Mouse (Mus musculus): ENCODE measurements around the gene Bglap3. TPM values are rescaled to one million over a fixed set of nuclear protein-coding genes. Genes with fewer than 3 reads are reported as not detected.

The Bglap3 gene
- polyA plus RNA-seq, 1 experiment from 2014 or later: 0.32 TPM

DNA sequence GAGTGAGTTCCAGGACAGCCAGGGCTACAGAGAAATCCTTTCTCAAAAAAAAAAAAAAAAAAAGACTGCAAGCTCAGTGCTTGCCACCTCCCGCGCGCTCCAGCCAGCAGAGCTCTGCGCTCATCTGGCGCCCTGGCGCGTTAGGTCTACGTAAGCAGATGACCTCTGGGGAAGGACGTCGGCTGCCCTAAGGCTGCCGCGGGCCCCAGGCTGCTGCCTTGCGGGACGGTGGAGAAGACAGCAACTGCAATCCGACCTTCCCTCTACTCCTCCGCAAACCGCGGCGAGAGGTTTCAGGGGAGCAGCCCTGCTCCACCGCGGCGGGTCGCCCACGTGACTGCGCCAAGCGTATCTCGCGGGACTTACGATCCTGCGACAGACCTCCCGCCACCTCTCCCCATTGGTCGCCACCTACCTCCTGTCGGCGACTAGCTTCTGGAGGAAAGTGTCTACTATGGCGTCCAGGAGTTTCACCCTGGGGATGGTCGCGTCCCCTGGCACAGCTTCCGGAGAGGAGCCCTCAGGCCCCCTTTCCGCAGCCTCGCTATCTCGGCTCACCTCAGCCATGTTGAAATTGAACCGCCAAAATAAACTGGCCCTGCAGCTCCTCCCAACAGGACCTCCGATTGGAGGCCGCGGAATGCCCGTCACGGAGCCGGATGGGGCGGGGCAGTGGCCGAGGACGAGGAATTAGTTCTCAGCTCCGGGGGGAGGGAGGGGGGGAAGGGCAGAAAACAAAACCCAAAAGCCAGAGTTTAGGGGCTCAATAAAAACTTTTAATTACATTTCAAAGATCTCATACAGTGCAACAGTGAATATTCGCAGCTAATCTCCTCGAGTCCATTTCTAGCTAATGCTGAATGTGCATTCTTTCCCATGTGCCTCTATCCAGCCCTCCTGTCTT, 37.5 kb upstream of the Bglap3 start, which contains the start of gene Pmf1:
Gene Pmf1, minus strand, starts transcription at position 591 of the 904 bp plus-strand sequence.
- Histone ChIP-seq H3K27ac (replicated peaks; ENCODE audit: low read depth, low read length) (peak within 1 kb of the TSS; percentile 93), H3K4me3 (ENCODE audit: low read depth, low read length) (peak within 1 kb of the TSS; percentile 72), H3K27me3 (ENCODE audit: control insufficient read depth, insufficient read depth, low read length) (no peaks in the 10 kb centered on the region), H3K4me1 (ENCODE audit: control insufficient read depth, insufficient read depth, low read length) (no peaks in the 10 kb centered on the region), H3K9me3 (replicated peaks; ENCODE audit: control insufficient read depth, low read length) (no peaks in the 10 kb centered on the region), H3K36me3 (replicated peaks; ENCODE audit: control insufficient read depth, insufficient read depth, low read depth, low read length) (no peaks in the 10 kb centered on the region), H3K9ac (replicated peaks; ENCODE audit: low read length) (peak within 1 kb of the TSS; percentile 89), H3K4me2 (ENCODE audit: low read depth, low read length) (peak within 1 kb of the TSS; percentile 71)
- ATAC-seq (replicated peaks; ENCODE audit: insufficient number of reproducible peaks, low FRiP score, low TSS enrichment, low read depth) (peak; percentile 89), DNase-seq (ENCODE audit: low spot score) (peak; percentile 91)
- 0% methylated on average over 54 of the region's 54 CpGs for WGBS

DNA sequence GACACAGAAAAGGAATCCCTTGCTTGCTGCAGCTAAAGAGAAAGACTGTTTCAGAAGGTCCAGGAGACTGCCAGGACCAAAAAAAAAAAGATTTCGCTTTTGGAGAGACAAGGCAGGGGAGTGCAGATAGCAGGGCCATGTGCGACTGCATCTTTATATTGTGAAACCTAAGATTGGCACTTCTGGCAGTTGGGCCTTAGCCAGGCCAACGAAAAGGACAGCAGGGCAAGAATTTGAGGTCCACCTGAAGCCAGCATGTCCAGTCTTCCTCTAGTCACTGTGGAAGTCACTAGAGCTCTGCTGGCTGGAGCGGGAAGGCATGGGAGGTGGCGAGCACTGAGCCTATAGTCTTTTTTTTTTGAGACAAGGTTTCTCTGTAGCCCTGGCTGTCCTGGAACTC, 36.4 kb upstream of the Bglap3 start:
- DNase-seq (ENCODE audit: low spot score) (no peak), ATAC-seq (replicated peaks; ENCODE audit: insufficient number of reproducible peaks, low FRiP score, low TSS enrichment, low read depth) (no peak)
- no peaks in the 10 kb centered on the region for H3K27me3 ChIP-seq (ENCODE audit: control insufficient read depth, insufficient read depth, low read length)
- no peaks in the 10 kb centered on the region for H3K36me3 ChIP-seq (replicated peaks; ENCODE audit: control insufficient read depth, insufficient read depth, low read depth, low read length)
- 65% methylated on average over 5 of the region's 5 CpGs for WGBS
- H3K27ac ChIP-seq (replicated peaks; ENCODE audit: low read depth, low read length): no peak overlapping the region
- peak overlapping the region; percentile 72 for H3K4me3 ChIP-seq (ENCODE audit: low read depth, low read length)
- H3K4me1 ChIP-seq (ENCODE audit: control insufficient read depth, insufficient read depth, low read length): no peaks in the 10 kb centered on the region
- peak overlapping the region; percentile 71 for H3K4me2 ChIP-seq (ENCODE audit: low read depth, low read length)
- H3K9ac ChIP-seq (replicated peaks; ENCODE audit: low read length): peak overlapping the region; percentile 89
- no peaks in the 10 kb centered on the region for H3K9me3 ChIP-seq (replicated peaks; ENCODE audit: control insufficient read depth, low read length)

DNA sequence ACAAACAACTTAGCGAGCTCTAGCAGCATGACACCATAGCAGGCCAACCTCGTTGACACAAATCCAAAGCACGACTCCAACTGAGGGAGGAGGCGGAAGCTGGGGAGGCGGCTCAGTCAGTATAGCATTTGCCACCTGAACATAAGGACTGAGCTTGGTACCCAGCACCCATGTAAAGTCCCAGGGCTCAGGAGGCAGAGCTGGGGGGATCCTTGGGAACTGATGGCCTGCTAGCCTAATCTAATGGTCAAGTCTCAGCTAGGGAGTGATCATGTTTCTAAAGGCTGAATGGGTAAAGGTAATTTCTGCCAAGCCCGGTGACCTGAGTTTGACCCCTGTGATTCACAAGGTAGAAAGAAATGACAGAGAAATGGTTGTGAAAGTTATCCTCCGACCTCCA, 35.0 kb upstream of the Bglap3 start:
- H3K4me3 ChIP-seq (ENCODE audit: low read depth, low read length): no peak overlapping the region
- no peaks in the 10 kb centered on the region for H3K27me3 ChIP-seq (ENCODE audit: control insufficient read depth, insufficient read depth, low read length)
- no peaks in the 10 kb centered on the region for H3K9me3 ChIP-seq (replicated peaks; ENCODE audit: control insufficient read depth, low read length)
- H3K36me3 ChIP-seq (replicated peaks; ENCODE audit: control insufficient read depth, insufficient read depth, low read depth, low read length): no peaks in the 10 kb centered on the region
- DNase-seq (ENCODE audit: low spot score) (no peak), ATAC-seq (replicated peaks; ENCODE audit: insufficient number of reproducible peaks, low FRiP score, low TSS enrichment, low read depth) (no peak)
- no peak overlapping the region for H3K27ac ChIP-seq (replicated peaks; ENCODE audit: low read depth, low read length)
- 61% methylated on average over 7 of the region's 7 CpGs for WGBS
- H3K4me1 ChIP-seq (ENCODE audit: control insufficient read depth, insufficient read depth, low read length): no peaks in the 10 kb centered on the region
- no peak overlapping the region for H3K4me2 ChIP-seq (ENCODE audit: low read depth, low read length)
- no peak overlapping the region for H3K9ac ChIP-seq (replicated peaks; ENCODE audit: low read length)

DNA sequence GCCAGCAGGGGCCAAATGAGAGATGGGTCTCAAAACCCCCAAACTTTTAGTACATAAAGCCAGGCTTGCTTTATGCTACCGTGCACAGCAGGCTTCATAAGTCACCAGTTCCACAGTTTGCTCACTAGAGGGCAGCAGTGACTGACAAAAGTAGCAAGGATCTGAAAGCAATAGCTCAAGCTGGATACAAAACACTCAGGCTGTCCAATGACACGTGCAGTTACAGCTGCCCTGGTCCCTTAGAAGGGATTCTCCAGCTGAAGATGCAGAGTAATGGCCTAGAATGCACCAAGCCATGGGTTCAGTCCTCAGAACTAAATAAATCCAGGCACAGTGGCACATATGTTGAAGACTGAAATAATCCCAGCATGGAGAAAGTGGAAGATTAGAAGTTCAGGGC, 34.5 kb upstream of the Bglap3 start:
- no peaks in the 10 kb centered on the region for H3K4me1 ChIP-seq (ENCODE audit: control insufficient read depth, insufficient read depth, low read length)
- no peak overlapping the region for H3K9ac ChIP-seq (replicated peaks; ENCODE audit: low read length)
- H3K4me3 ChIP-seq (ENCODE audit: low read depth, low read length): no peak overlapping the region
- ATAC-seq (replicated peaks; ENCODE audit: insufficient number of reproducible peaks, low FRiP score, low TSS enrichment, low read depth): no peak
- no peaks in the 10 kb centered on the region for H3K36me3 ChIP-seq (replicated peaks; ENCODE audit: control insufficient read depth, insufficient read depth, low read depth, low read length)
- DNase-seq (ENCODE audit: low spot score): peak; percentile 91
- no peaks in the 10 kb centered on the region for H3K27me3 ChIP-seq (ENCODE audit: control insufficient read depth, insufficient read depth, low read length)
- H3K9me3 ChIP-seq (replicated peaks; ENCODE audit: control insufficient read depth, low read length): no peaks in the 10 kb centered on the region
- no peak overlapping the region for H3K27ac ChIP-seq (replicated peaks; ENCODE audit: low read depth, low read length)
- WGBS: 4% methylated on average over 2 of the region's 2 CpGs
- H3K4me2 ChIP-seq (ENCODE audit: low read depth, low read length): no peak overlapping the region

DNA sequence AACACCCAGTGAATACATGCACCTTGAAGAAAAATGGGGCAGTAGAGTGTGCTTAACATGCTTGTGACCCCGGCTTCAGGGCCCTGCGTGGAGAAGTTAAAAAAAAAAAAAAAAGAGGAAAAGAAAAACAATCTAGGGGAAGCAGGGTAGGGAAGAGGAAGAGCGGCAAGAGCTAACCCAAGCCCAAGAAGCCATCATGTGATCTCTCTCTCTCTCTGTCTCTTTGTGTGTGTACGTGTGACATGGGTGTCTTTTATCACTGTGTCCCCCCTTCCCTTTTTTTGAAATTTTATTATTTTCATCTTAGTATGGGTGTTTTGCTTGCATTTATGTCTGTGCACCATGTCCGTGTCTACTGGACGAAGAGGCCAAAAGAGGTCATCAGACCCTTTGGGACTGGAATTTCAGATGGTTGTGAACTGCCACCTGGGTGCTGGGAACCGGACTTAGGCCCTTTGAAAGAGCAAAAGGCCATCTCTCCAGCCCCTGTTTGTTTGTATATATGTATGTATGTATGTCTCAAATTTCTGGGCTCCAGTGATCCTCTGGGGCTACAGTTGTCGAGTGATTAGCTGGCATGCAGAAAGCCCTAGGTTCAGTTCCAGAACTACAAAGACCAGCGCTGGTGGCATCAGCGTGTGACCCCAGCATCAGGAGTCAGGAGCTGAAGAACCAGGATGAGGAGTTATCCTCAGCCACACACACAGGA, 31.1 kb upstream of the Bglap3 start:
- Histone ChIP-seq H3K9me3 (replicated peaks; ENCODE audit: control insufficient read depth, low read length) (no peaks in the 10 kb centered on the region), H3K9ac (replicated peaks; ENCODE audit: low read length) (no peak overlapping the region), H3K27me3 (ENCODE audit: control insufficient read depth, insufficient read depth, low read length) (no peaks in the 10 kb centered on the region), H3K27ac (replicated peaks; ENCODE audit: low read depth, low read length) (no peak overlapping the region), H3K4me1 (ENCODE audit: control insufficient read depth, insufficient read depth, low read length) (no peaks in the 10 kb centered on the region), H3K4me2 (ENCODE audit: low read depth, low read length) (no peak overlapping the region), H3K36me3 (replicated peaks; ENCODE audit: control insufficient read depth, insufficient read depth, low read depth, low read length) (no peaks in the 10 kb centered on the region), H3K4me3 (ENCODE audit: low read depth, low read length) (no peak overlapping the region)
- WGBS: 91% methylated on average over 10 of the region's 10 CpGs
- ATAC-seq (replicated peaks; ENCODE audit: insufficient number of reproducible peaks, low FRiP score, low TSS enrichment, low read depth): no peak
- DNase-seq (ENCODE audit: low spot score): no peak

DNA sequence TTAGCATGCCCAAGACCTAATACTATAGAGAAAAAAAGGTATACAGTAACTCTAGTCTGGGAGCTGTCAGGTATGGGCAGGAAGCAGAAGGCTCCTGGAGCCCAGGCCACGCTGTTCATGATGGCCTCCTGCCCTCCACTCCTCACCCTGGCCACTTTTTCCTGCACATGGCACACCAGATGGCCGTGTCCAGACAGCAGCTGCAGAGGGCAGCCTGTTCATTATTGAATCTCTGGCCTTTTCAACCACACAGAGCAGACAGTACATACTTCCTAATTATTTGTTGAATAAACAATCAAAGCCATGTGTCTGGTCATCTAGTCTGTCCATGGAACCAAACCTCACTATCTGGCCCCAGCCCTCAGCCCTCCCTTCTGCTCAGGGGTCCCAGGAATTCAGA, 26.1 kb upstream of the Bglap3 start:
- Histone ChIP-seq H3K27me3 (ENCODE audit: control insufficient read depth, insufficient read depth, low read length) (no peaks in the 10 kb centered on the region), H3K4me2 (ENCODE audit: low read depth, low read length) (no peak overlapping the region), H3K27ac (replicated peaks; ENCODE audit: low read depth, low read length) (no peak overlapping the region), H3K4me3 (ENCODE audit: low read depth, low read length) (no peak overlapping the region), H3K36me3 (replicated peaks; ENCODE audit: control insufficient read depth, insufficient read depth, low read depth, low read length) (no peaks in the 10 kb centered on the region; the same call in 1 of the 2 replicates), H3K4me1 (ENCODE audit: control insufficient read depth, insufficient read depth, low read length) (no peaks in the 10 kb centered on the region), H3K9me3 (replicated peaks; ENCODE audit: control insufficient read depth, low read length) (no peaks in the 10 kb centered on the region), H3K9ac (replicated peaks; ENCODE audit: low read length) (no peak overlapping the region)
- no peak for DNase-seq (ENCODE audit: low spot score)
- ATAC-seq (replicated peaks; ENCODE audit: insufficient number of reproducible peaks, low FRiP score, low TSS enrichment, low read depth): no peak
- 77% methylated on average over 2 of the region's 2 CpGs for WGBS

DNA sequence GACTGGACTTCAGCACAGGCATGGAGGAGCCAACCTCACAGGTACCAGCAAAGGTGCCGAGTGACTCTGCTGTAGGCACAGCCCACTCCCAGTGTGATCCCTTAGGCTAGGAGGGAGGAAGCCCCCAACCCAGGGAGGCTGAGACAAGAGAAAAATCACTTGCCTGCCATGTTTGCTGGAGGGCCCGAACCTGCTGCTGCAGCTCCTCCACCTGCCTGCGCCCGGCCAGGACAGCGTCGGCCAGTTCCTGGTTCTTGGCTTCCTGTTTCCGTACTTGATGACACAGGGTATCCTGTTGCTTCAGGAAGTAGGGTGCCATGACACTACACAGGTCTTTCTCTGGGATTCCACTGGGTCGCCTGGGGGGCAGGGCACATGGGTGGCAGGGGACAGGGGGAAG, 23.2 kb upstream of the Bglap3 start:
- no peaks in the 10 kb centered on the region; the same call in 1 of the 2 replicates for H3K36me3 ChIP-seq (replicated peaks; ENCODE audit: control insufficient read depth, insufficient read depth, low read depth, low read length)
- no peak for ATAC-seq (replicated peaks; ENCODE audit: insufficient number of reproducible peaks, low FRiP score, low TSS enrichment, low read depth)

DNA sequence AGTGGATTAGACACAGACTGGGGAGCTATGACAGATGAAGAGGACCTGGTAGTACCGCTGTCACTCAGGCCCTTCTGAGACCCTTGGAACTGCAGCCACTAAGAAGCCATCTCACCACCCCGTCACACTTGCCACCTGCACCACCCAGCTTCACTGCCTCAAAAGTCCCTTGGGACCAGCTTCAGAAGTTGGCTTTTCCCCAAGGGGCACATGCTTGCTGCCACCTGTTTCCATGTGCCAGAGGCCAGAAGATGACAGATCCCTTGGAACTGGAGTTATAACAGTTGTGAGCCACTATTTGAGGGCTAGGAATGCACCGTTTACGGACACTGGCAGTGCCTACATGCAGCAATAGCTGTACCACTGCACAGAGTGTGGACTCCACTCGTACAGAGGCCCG, 22.7 kb upstream of the Bglap3 start:
- no peaks in the 10 kb centered on the region for H3K27me3 ChIP-seq (ENCODE audit: control insufficient read depth, insufficient read depth, low read length)
- H3K9me3 ChIP-seq (replicated peaks; ENCODE audit: control insufficient read depth, low read length): no peaks in the 10 kb centered on the region
- no peak overlapping the region for H3K9ac ChIP-seq (replicated peaks; ENCODE audit: low read length)
- no peaks in the 10 kb centered on the region for H3K4me1 ChIP-seq (ENCODE audit: control insufficient read depth, insufficient read depth, low read length)
- no peak overlapping the region for H3K27ac ChIP-seq (replicated peaks; ENCODE audit: low read depth, low read length)
- H3K4me3 ChIP-seq (ENCODE audit: low read depth, low read length): no peak overlapping the region
- DNase-seq (ENCODE audit: low spot score) (no peak), ATAC-seq (replicated peaks; ENCODE audit: insufficient number of reproducible peaks, low FRiP score, low TSS enrichment, low read depth) (no peak)
- no peaks in the 10 kb centered on the region; the same call in 1 of the 2 replicates for H3K36me3 ChIP-seq (replicated peaks; ENCODE audit: control insufficient read depth, insufficient read depth, low read depth, low read length)
- H3K4me2 ChIP-seq (ENCODE audit: low read depth, low read length): no peak overlapping the region
- 92% methylated on average over 6 of the region's 6 CpGs for WGBS

More for the DNA sequence above, 23.2 kb upstream of the Bglap3 start:
- H3K27me3 ChIP-seq (ENCODE audit: control insufficient read depth, insufficient read depth, low read length): no peaks in the 10 kb centered on the region
- no peak overlapping the region for H3K4me3 ChIP-seq (ENCODE audit: low read depth, low read length)
- H3K4me1 ChIP-seq (ENCODE audit: control insufficient read depth, insufficient read depth, low read length): no peaks in the 10 kb centered on the region
- H3K9me3 ChIP-seq (replicated peaks; ENCODE audit: control insufficient read depth, low read length): no peaks in the 10 kb centered on the region
- no peak overlapping the region for H3K27ac ChIP-seq (replicated peaks; ENCODE audit: low read depth, low read length)
- no peak for DNase-seq (ENCODE audit: low spot score)
- no peak overlapping the region for H3K4me2 ChIP-seq (ENCODE audit: low read depth, low read length)
- no peak overlapping the region for H3K9ac ChIP-seq (replicated peaks; ENCODE audit: low read length)
- 93% methylated on average over 8 of the region's 8 CpGs for WGBS

All from embryonic facial prominence, embryonic 11.5 days (tissue).